Mouse (Mus musculus) forebrain, embryonic 16.5 days (tissue): ENCODE results near the gene Rad51ap1. TPM values are rescaled to one million over a fixed set of nuclear protein-coding genes. Genes with fewer than 3 reads are reported as not detected.

ENCODE experiments used
- ATAC-seq: fragments of 200-750 bp; cut with Nextera tagmentation; 2 replicates; pipeline ENCODE4 v1.8.0; 2017; ENCODE audit warnings: mild to moderate bottlenecking, moderate library complexity
- H3K27ac ChIP-seq: fragments of 300-500 bp; sonication (generic); 2 replicates; pipeline ENCODE4 v1.5.1; 2014; ENCODE audit warnings: low read length, control low read depth
- H3K27me3 ChIP-seq: fragments of 300-500 bp; sonication (generic); replicated peaks from 2 replicates; pipeline ENCODE4 v1.6.1; 2014; ENCODE audit warnings: low read length; ENCODE audit not compliant: control insufficient read depth, insufficient read depth
- H3K36me3 ChIP-seq: fragments of 300-500 bp; sonication (generic); 2 replicates; pipeline ENCODE4 v1.6.1; 2014; ENCODE audit not compliant: control insufficient read depth, insufficient read depth
- H3K4me1 ChIP-seq: fragments of 300-500 bp; sonication (generic); replicated peaks from 2 replicates; pipeline ENCODE4 v1.6.1; 2014; ENCODE audit warnings: low read length; ENCODE audit not compliant: control insufficient read depth, insufficient read depth
- H3K4me2 ChIP-seq: fragments of 300-500 bp; sonication (generic); 2 replicates; pipeline ENCODE4 v1.6.1; 2014; ENCODE audit warnings: mild to moderate bottlenecking, low read length, control low read depth
- H3K4me3 ChIP-seq: fragments of 300-500 bp; sonication (generic); replicated peaks from 2 replicates; pipeline ENCODE4 v1.5.1; 2014; ENCODE audit warnings: mild to moderate bottlenecking, low read length, control low read depth
- H3K9ac ChIP-seq: fragments of 300-500 bp; sonication (generic); replicated peaks from 2 replicates; pipeline ENCODE4 v1.6.1; 2014; ENCODE audit warnings: low read depth, low read length, control low read depth
- H3K9me3 ChIP-seq: fragments of 300-500 bp; sonication (generic); 2 replicates; pipeline ENCODE4 v1.6.1; 2016; ENCODE audit warnings: low read length; ENCODE audit not compliant: control insufficient read depth
- WGBS: fragments of 180-500 bp; shearing (Covaris S2); extraction: QIAGEN DNeasy Blood & Tissue Kit; methylation state at CpG from one replicate; pipeline ENCODE4 v1.1.7; 2014; 5-methylcytosine and 5-hydroxymethylcytosine counted together
- polyA plus RNA-seq: library from polyadenylated mRNA; unstranded; fragments of >200 nt; fragmentation: Nextera tagmentation; extraction: Ambion mirVana; gene quantifications from 2 replicates; pipeline ENCODE4 v1.2.1, GENCODE M21; 2015

The Rad51ap1 gene
- 29.5 and 29.9 TPM in 2 replicates for polyA plus RNA-seq

DNA sequence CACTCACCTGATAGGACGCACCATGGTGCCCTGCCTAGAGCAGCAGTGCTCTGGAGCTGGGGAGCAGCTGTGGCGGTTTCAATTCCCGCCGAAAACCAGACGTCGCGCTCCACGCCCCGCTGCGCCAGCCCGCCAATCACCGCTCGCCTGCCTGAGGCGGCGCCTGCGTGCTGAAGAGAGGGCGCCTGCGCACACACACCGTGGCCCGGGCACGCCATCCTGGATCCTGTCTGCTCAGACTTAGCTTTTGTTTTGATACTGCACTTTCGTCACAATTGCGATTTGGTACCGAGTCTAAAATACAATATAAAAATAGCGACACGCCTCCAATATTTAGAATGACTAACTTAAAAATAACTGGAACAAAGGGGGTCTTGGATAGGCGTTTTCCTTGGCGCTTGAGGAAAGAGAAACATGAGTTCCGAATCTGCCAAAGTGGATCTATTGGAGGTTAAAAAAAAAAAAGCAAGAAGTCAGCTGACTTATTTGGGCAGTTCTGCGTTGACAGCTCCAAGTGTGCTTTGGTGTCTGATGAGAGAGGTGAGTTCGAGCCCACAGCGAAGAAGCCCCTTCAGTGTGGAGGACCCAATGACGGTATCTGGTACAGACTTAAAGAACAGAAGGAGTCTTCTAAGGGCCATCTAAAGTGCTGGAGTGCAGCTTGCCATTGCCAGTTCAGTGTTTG is at the start of gene Rad51ap1, which contains the start of gene D6Wsu163e:
TSS of gene Rad51ap1 (minus strand) at position 101 of the 685 bp plus-strand sequence.
TSS of gene D6Wsu163e (plus strand) at position 476 of the 685 bp plus-strand sequence.
- ATAC-seq: peak; percentile 99
- WGBS: under 1% methylated on average over 33 of the region's 33 CpGs

DNA sequence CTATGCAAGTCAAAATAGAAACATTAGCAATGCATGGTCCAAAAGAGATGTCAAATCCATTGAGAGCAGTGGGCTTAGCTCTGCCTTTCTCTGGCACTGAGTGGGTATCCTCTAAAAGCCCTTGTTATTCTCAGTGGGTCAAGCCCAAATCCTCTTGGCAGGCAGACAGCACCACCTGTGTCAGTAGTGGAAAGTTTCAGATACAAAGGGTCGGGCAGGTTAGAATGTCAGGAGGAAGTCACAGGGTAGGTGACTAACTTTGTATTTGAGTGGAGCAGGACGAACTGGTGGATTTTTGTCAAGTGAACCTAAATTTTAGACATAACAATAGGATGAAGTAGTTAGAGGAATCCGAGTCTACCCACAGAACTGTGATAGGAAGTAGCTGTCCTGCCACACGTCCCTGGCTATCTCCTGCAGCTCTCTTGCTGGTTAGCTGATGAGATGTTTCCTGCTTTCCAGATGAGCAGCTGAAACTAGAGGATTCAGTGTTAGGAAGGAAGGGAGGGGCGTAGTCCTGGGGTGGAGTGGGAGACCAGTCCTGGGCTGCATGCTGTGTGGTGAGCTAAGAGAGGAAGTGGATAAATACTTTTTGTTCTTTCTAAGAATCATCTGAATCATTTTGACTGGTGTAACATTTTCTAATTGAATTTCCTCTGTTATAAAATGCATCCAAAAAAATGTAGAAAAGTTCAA is 42.3 kb upstream of the Rad51ap1 start:
- ATAC-seq: no peak
- Histone ChIP-seq H3K27ac (no peak overlapping the region), H3K27me3 (no peaks in the 10 kb centered on the region), H3K9ac (no peak overlapping the region), H3K36me3 (no peaks in the 10 kb centered on the region), H3K4me3 (no peak overlapping the region), H3K9me3 (no peaks in the 10 kb centered on the region), H3K4me1 (no peaks in the 10 kb centered on the region), H3K4me2 (no peak overlapping the region)
- WGBS: 75% methylated on average over 5 of the region's 5 CpGs

More for the DNA sequence above, at the start of gene Rad51ap1, which contains the start of gene D6Wsu163e:
- Histone ChIP-seq H3K27ac (peak within 1 kb of the TSS; percentile 39; the same call in 1 of the 2 replicates), H3K9me3 (no peaks in the 10 kb centered on the region), H3K27me3 (no peaks in the 10 kb centered on the region), H3K4me3 (peak within 1 kb of the TSS; percentile 79), H3K4me2 (peak within 1 kb of the TSS; percentile 94), H3K9ac (peak within 1 kb of the TSS; percentile 65), H3K4me1 (peaks cover 21% of the 10 kb centered on the region), H3K36me3 (peaks cover 6% of the 10 kb centered on the region; the same call in 1 of the 2 replicates)

DNA sequence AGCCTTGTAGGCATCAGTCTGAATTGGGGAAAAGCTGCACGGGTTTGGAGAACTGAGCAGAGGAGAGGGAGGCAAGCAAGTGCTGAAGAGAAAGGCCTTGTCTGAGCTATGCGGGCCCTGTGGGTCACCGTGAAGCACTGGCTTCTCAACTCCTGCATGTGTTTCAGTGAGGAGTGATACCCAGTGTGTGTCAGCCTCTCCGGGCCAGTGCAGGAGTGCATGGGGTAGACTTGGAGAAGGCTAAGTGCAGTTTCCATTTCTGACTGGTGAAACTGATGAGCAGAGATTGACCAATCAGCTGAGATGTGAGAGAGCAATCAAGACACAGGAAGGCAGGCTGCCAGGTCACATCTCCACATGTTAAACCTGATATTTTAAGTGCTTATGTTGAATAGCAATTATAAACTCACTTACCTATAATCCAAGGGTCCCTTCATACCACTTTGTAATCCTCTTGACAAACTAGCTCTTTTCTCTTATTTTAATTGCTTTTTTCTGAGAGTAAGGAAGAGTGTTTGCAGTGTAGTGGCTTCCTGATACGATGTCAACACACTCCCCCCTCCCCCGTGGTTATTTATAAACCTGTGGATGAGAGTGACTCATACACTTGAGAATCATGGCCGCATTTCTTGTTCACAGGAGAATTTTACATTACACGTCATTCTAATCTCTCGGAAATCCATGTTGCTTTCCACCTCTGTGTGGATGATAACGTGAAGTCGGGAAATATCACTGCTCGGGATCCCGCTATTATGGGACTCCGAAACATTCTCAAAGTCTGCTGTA is 27.0 kb upstream of the Rad51ap1 start:
- Histone ChIP-seq H3K9me3 (no peaks in the 10 kb centered on the region), H3K4me1 (no peaks in the 10 kb centered on the region), H3K27me3 (no peaks in the 10 kb centered on the region), H3K36me3 (peaks cover 18% of the 10 kb centered on the region), H3K27ac (no peak overlapping the region), H3K4me3 (no peak overlapping the region), H3K4me2 (no peak overlapping the region), H3K9ac (no peak overlapping the region)
- WGBS: 91% methylated on average over 14 of the region's 14 CpGs
- ATAC-seq: no peak

DNA sequence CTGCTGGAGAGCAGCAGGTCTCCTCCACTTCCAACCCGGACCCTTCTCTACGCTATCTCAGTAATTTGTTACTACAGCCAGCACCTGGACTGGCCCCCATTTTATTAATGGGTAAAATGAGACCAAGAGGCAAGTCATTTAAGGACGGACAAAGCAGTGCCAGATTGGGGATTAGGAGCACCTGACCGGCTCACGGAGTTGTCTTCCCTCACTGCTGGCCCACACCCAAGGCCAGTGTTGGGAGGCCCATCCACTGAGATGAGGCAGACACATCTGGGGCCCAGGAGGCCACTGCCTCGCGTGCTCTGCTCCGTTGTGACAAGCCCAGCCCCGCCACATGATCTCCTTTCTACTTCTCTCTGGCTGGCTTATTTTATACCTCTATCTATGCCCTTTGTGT is 24.0 kb upstream of the Rad51ap1 start:
- Histone ChIP-seq H3K36me3 (peaks cover 16% of the 10 kb centered on the region), H3K4me1 (no peaks in the 10 kb centered on the region), H3K27me3 (no peaks in the 10 kb centered on the region), H3K9me3 (no peaks in the 10 kb centered on the region), H3K9ac (no peak overlapping the region), H3K27ac (no peak overlapping the region), H3K4me3 (no peak overlapping the region), H3K4me2 (no peak overlapping the region)
- ATAC-seq: no peak
- 84% methylated on average over 9 of the region's 9 CpGs for WGBS

DNA sequence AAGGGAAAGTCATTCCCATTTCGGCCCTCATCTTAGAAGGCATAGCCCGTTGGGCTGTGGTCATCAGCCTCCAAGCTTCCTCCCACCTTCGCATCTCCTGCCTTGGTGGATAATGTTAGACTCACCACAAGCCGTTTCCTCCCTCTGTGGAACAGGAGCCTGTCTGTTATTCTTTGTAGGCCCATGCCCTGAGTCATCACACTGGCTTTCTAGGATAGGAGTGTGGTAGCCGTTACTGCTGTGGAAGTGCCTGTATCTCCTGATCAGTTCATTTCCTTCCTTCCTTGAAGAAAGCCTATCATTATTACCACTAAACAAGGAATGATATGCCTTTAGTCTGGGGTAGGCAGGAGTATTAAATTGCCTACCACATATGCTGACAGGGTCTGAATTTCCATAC is 23.3 kb upstream of the Rad51ap1 start:
- WGBS: 89% methylated on average over 5 of the region's 5 CpGs
- Histone ChIP-seq H3K4me1 (no peaks in the 10 kb centered on the region), H3K36me3 (peaks cover 13% of the 10 kb centered on the region), H3K4me3 (no peak overlapping the region), H3K9ac (no peak overlapping the region), H3K27ac (no peak overlapping the region), H3K9me3 (no peaks in the 10 kb centered on the region), H3K27me3 (no peaks in the 10 kb centered on the region), H3K4me2 (no peak overlapping the region)
- no peak for ATAC-seq

DNA sequence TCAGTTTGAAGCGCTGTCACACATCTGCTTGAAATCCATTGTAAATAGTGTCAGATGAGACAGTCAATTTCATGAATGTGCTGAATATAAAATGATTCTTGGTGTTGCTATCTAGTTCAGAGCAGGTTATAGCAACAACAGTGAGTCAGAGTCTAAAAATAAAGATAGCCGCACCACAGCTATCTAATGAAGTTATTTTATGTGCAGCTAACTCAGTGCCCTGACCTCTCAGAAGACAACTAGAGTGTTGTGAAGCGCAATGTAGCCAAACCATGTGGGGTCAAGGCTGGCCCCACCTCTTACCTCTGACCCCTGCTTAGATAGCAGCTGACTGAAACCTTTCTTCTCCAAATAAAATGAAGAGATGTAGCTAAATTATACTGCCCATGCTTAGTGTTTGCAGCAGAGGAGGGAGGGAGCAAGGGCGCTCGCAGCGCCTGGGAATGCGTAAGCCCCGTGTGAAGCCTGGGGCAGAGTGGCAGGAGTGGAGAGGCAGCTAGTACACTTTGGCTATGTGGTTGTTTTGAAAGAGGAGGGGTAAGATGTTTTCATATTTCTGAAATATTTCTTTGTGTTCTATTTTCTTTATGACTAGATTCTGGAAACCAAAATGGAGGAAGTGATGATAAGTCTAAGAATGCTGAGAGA is 22.1 kb upstream of the Rad51ap1 start:
- no peaks in the 10 kb centered on the region for H3K9me3 ChIP-seq
- peaks cover 10% of the 10 kb centered on the region for H3K36me3 ChIP-seq
- no peak overlapping the region for H3K4me3 ChIP-seq
- H3K27ac ChIP-seq: no peak overlapping the region
- no peak overlapping the region for H3K4me2 ChIP-seq
- H3K4me1 ChIP-seq: no peaks in the 10 kb centered on the region
- no peaks in the 10 kb centered on the region for H3K27me3 ChIP-seq
- no peak for ATAC-seq
- H3K9ac ChIP-seq: no peak overlapping the region
- 85% methylated on average over 8 of the region's 8 CpGs for WGBS

DNA sequence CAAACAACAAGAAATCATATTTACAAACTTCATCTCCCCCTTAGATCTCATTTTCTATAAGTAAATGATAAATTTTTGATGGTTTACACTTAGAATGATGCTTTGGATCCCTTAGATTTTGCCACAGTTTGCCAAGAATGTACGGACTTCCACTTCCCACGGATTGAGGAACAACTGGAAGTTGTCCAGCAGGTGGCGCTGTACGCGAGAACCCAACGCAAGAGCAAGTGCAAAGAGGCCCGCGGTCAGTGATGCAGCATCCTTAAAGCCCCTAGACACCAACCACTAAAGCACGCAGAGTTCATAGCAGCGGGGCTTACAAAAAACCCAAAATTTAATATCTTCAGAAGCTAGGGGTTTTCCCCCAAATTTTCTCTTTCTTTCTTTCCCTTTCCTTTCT is 16.3 kb upstream of the Rad51ap1 start:
- Histone ChIP-seq H3K4me3 (no peak overlapping the region), H3K27ac (no peak overlapping the region), H3K4me1 (no peaks in the 10 kb centered on the region), H3K9me3 (no peaks in the 10 kb centered on the region), H3K36me3 (no peaks in the 10 kb centered on the region; the same call in none of the 2 replicates), H3K4me2 (no peak overlapping the region), H3K27me3 (no peaks in the 10 kb centered on the region), H3K9ac (no peak overlapping the region)
- WGBS: 6% methylated on average over 10 of the region's 10 CpGs
- peak; percentile 61 for ATAC-seq

DNA sequence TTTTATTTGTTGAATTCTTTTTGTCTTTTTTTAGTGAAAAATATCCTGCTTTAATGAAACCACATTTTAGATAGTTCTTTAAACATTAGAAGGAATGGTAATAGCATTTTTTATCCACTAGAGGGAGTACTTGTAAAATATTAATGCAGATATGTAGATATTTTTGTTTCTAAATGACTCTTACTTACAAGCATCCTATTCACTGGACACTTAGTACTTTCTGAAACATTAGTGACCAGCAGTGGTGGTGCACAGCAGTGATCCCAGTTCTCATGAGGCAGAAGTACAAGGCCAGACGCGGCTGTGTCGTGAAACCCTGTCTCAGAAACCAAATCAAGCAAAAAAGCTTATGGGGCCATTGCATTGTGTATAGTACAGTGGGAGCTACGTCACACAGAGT is 8.9 kb upstream of the Rad51ap1 start:
- peaks cover 23% of the 10 kb centered on the region for H3K36me3 ChIP-seq
- H3K9ac ChIP-seq: no peak overlapping the region
- no peak overlapping the region for H3K27ac ChIP-seq
- H3K4me2 ChIP-seq: no peak overlapping the region
- no peak for ATAC-seq
- no peaks in the 10 kb centered on the region for H3K9me3 ChIP-seq
- no peaks in the 10 kb centered on the region for H3K27me3 ChIP-seq
- H3K4me3 ChIP-seq: no peak overlapping the region
- WGBS: 87% methylated on average over 4 of the region's 4 CpGs
- H3K4me1 ChIP-seq: no peaks in the 10 kb centered on the region
